Mouse (Mus musculus): ENCODE data around the gene Hspa1b. TPM values are rescaled to one million over a fixed set of nuclear protein-coding genes. Genes with fewer than 3 reads are reported as not detected.
"Not testable (repeated sequence)": the region's sequence is repeated elsewhere in the genome, so short reads cannot be mapped to it uniquely, and the experiment has no call there.

The Hspa1b gene
- polyA plus RNA-seq (2015; fragmentation: Nextera tagmentation; extraction: Ambion mirVana): 0.53 and 0.87 TPM in 2 replicates

- under 1% methylated on average over 26 of the region's 32 CpGs for WGBS
- peak; percentile 88 for ATAC-seq (ENCODE audit: insufficient number of reproducible peaks, insufficient read depth, low FRiP score, low TSS enrichment, low read depth)
Observed at GRCm38 (mm10) chr17:34959130-34959778, at the start of gene Hspa1b. Gene Hspa1b, minus strand, starts transcription at chr17:34959238.

GRCm38 (mm10) chr17:35007387-35007991 is 48.5 kb upstream of the Hspa1b start:
- Histone ChIP-seq H3K9ac (no peak overlapping the region), H3K4me2 (no peak overlapping the region), H3K9me3 (no peaks in the 10 kb centered on the region), H3K36me3 (peaks cover 83% of the 10 kb centered on the region), H3K4me3 (no peak overlapping the region), H3K27ac (no peak overlapping the region), H3K4me1 (peaks cover 10% of the 10 kb centered on the region), H3K27me3 (no peaks in the 10 kb centered on the region)
- 95% methylated on average over 7 of the region's 7 CpGs for WGBS
- ATAC-seq (ENCODE audit: insufficient number of reproducible peaks, insufficient read depth, low FRiP score, low TSS enrichment, low read depth): no peak

More at GRCm38 (mm10) chr17:34959130-34959778, at the start of gene Hspa1b:
- peak within 1 kb of the TSS; percentile 56 for H3K4me3 ChIP-seq
- peaks cover 12% of the 10 kb centered on the region for H3K4me1 ChIP-seq
- peak within 1 kb of the TSS; percentile 97 for H3K27ac ChIP-seq
- not testable (repeated sequence) for H3K36me3 ChIP-seq, H3K9me3 ChIP-seq
- peak within 1 kb of the TSS; percentile 70 for H3K9ac ChIP-seq
- H3K4me2 ChIP-seq: peak within 1 kb of the TSS; percentile 65
- peaks cover 11% of the 10 kb centered on the region for H3K27me3 ChIP-seq

GRCm38 (mm10) chr17:35005902-35006301 is 46.9 kb upstream of the Hspa1b start:
- 94% methylated on average over 4 of the region's 5 CpGs for WGBS
- H3K36me3 ChIP-seq: peaks cover 67% of the 10 kb centered on the region
- H3K27me3 ChIP-seq; ATAC-seq (ENCODE audit: insufficient number of reproducible peaks, insufficient read depth, low FRiP score, low TSS enrichment, low read depth); H3K9ac ChIP-seq; H3K4me3 ChIP-seq; H3K9me3 ChIP-seq; H3K27ac ChIP-seq; H3K4me2 ChIP-seq: not testable (repeated sequence)
- peaks cover 16% of the 10 kb centered on the region for H3K4me1 ChIP-seq

GRCm38 (mm10) chr17:35005158-35005557 is 46.1 kb upstream of the Hspa1b start:
- WGBS: 86% methylated on average over 10 of the region's 10 CpGs
- H3K27me3 ChIP-seq: no peaks in the 10 kb centered on the region
- H3K9ac ChIP-seq: no peak overlapping the region
- H3K4me2 ChIP-seq: no peak overlapping the region
- peaks cover 59% of the 10 kb centered on the region for H3K36me3 ChIP-seq
- no peaks in the 10 kb centered on the region for H3K9me3 ChIP-seq
- peaks cover 16% of the 10 kb centered on the region for H3K4me1 ChIP-seq
- no peak overlapping the region for H3K4me3 ChIP-seq
- H3K27ac ChIP-seq: no peak overlapping the region
- no peak for ATAC-seq (ENCODE audit: insufficient number of reproducible peaks, insufficient read depth, low FRiP score, low TSS enrichment, low read depth)

- Histone ChIP-seq H3K27ac (no peak overlapping the region), H3K4me3 (no peak overlapping the region), H3K9me3 (no peaks in the 10 kb centered on the region), H3K36me3 (peaks cover 53% of the 10 kb centered on the region), H3K4me2 (no peak overlapping the region), H3K27me3 (no peaks in the 10 kb centered on the region), H3K4me1 (peaks cover 25% of the 10 kb centered on the region), H3K9ac (no peak overlapping the region)
- 93% methylated on average over 17 of the region's 17 CpGs for WGBS
- ATAC-seq (ENCODE audit: insufficient number of reproducible peaks, insufficient read depth, low FRiP score, low TSS enrichment, low read depth): no peak
Observed at GRCm38 (mm10) chr17:35004075-35004717, 45.2 kb upstream of the Hspa1b start.

GRCm38 (mm10) chr17:35003022-35003838 is 44.2 kb upstream of the Hspa1b start:
- peak overlapping the region; percentile 99 for H3K27ac ChIP-seq
- H3K36me3 ChIP-seq: peaks cover 53% of the 10 kb centered on the region
- WGBS: 66% methylated on average over 9 of the region's 9 CpGs
- no peaks in the 10 kb centered on the region for H3K9me3 ChIP-seq
- no peak for ATAC-seq (ENCODE audit: insufficient number of reproducible peaks, insufficient read depth, low FRiP score, low TSS enrichment, low read depth)
- H3K4me1 ChIP-seq: peaks cover 29% of the 10 kb centered on the region
- H3K27me3 ChIP-seq: no peaks in the 10 kb centered on the region
- peak overlapping the region; percentile 99 for H3K4me2 ChIP-seq
- H3K9ac ChIP-seq: peak overlapping the region; percentile 98
- H3K4me3 ChIP-seq: peak overlapping the region; percentile 90

- 6% methylated on average over 12 of the region's 12 CpGs for WGBS
- H3K4me3 ChIP-seq: peak overlapping the region; percentile 90
- peak overlapping the region; percentile 98 for H3K9ac ChIP-seq
- peak overlapping the region; percentile 99 for H3K27ac ChIP-seq
- H3K36me3 ChIP-seq: peaks cover 53% of the 10 kb centered on the region
- H3K4me2 ChIP-seq: peak overlapping the region; percentile 99
- no peaks in the 10 kb centered on the region for H3K9me3 ChIP-seq
- ATAC-seq (ENCODE audit: insufficient number of reproducible peaks, insufficient read depth, low FRiP score, low TSS enrichment, low read depth): no peak
- no peaks in the 10 kb centered on the region for H3K27me3 ChIP-seq
- H3K4me1 ChIP-seq: peaks cover 30% of the 10 kb centered on the region
Observed at GRCm38 (mm10) chr17:35002153-35002865, 43.3 kb upstream of the Hspa1b start.

- H3K36me3 ChIP-seq: peaks cover 51% of the 10 kb centered on the region
- H3K9ac ChIP-seq: peak overlapping the region; percentile 98
- peak; percentile 2; the same call in 1 of the 2 replicates for ATAC-seq (ENCODE audit: insufficient number of reproducible peaks, insufficient read depth, low FRiP score, low TSS enrichment, low read depth)
- no peaks in the 10 kb centered on the region for H3K9me3 ChIP-seq
- H3K27me3 ChIP-seq: no peaks in the 10 kb centered on the region
- WGBS: under 1% methylated on average over 35 of the region's 35 CpGs
- peaks cover 33% of the 10 kb centered on the region for H3K4me1 ChIP-seq
- peak overlapping the region; percentile 99 for H3K27ac ChIP-seq
- peak overlapping the region; percentile 99 for H3K4me2 ChIP-seq
- H3K4me3 ChIP-seq: peak overlapping the region; percentile 90
Observed at GRCm38 (mm10) chr17:35001452-35002152, 42.6 kb upstream of the Hspa1b start.

GRCm38 (mm10) chr17:35000717-35001451 is 41.8 kb upstream of the Hspa1b start, which contains the start of gene Vars:
Gene Vars, plus strand, starts transcription at chr17:35000987.
- peak within 1 kb of the TSS; percentile 90 for H3K4me3 ChIP-seq

More at GRCm38 (mm10) chr17:35000717-35001451, 41.8 kb upstream of the Hspa1b start, which contains the start of gene Vars:
- ATAC-seq (ENCODE audit: insufficient number of reproducible peaks, insufficient read depth, low FRiP score, low TSS enrichment, low read depth): peak; percentile 80
- Histone ChIP-seq H3K9me3 (no peaks in the 10 kb centered on the region), H3K4me2 (peak within 1 kb of the TSS; percentile 99), H3K27me3 (no peaks in the 10 kb centered on the region), H3K27ac (peak within 1 kb of the TSS; percentile 99), H3K36me3 (peaks cover 50% of the 10 kb centered on the region), H3K4me1 (peaks cover 33% of the 10 kb centered on the region), H3K9ac (peak within 1 kb of the TSS; percentile 98)
- WGBS: under 1% methylated on average over 79 of the region's 83 CpGs

All from embryonic facial prominence, embryonic 13.5 days (tissue).